ENCODE assay signal across 8 mouse cellular contexts in the genomic region with DNA sequence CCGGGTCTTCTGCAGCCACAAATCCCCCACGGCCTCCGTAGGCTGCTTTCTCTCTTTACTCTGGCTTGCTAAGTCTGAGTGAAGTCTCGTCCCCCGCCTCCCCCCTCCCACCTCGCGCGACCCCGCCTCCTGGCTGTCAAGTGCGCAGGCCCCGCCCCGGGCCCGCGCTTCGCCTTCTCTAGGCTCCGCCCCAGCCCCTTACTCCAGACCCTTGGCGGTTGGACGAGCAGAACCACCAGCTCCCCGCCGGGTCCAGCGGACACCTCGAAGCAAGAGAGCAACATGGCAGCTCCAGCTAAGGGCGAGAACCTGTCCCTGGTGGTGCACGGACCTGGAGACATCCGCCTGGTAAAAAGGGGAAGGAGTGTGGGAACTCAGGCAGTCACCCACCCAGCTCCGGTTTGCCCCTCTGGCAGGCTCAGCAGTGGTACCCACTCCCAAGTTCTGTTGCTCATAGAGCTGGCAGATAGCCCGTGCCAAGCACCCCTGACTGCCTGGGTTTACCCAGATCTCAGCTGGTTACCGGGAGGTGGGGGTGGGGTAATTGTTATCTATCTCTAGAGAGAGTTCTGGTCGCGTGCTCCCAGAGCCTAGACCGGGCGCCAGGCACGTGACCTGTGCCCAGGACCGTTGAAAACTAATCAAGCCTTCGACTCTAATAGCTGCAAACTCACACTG. TPM values are rescaled to one million over a fixed set of nuclear protein-coding genes. Genes with fewer than 3 reads are reported as not detected.
DNase-seq lines count a peak whose midpoint lies in the region; ATAC-seq lines count a peak whose summit lies in the region.

A gene (plus strand): TSS at position 139 of the 678 bp plus-strand sequence.

- H3K27ac ChIP-seq in intestine, embryonic 14.5 days (ENCODE audit: low read depth) = peak within 1 kb of the TSS; percentile 54

- H3K4me1 ChIP-seq in intestine, embryonic 14.5 days (replicated peaks; ENCODE audit: control insufficient read depth, insufficient read depth, low read length) = peaks cover 4% of the 10 kb centered on the region; the same call in 1 of the 2 replicates

- H3K9ac ChIP-seq in intestine, embryonic 14.5 days (ENCODE audit: low read length) = peak within 1 kb of the TSS; percentile 53

- under 1% methylated on average over 35 of the region's 35 CpGs for WGBS in intestine, embryonic 14.5 days

- ATAC-seq in intestine, embryonic 14.5 days (replicated peaks; ENCODE audit: low FRiP score, low TSS enrichment, low read depth) = peak; percentile 92
- peak; percentile 84 for ATAC-seq in megakaryocyte-erythroid progenitor cell, adult 5-6 weeks (replicated peaks; ENCODE audit: low FRiP score, low TSS enrichment, poor library complexity, severe bottlenecking)

- intact Hi-C loops in gastrocnemius, postnatal 36 days (cut with DNase I) = no loop called here
- intact Hi-C loops in left cerebral cortex, postnatal 14 days (cut with DNase I) = no loop called here

- H3K4me3 ChIP-seq in intestine, embryonic 14.5 days (ENCODE audit: low read depth, low read length) = peak within 1 kb of the TSS; percentile 60

- peak; percentile 89 for DNase-seq in adrenal gland, adult 2 months
- peak; percentile 97 for DNase-seq in embryo, embryonic 11 days
- peak; percentile 54 to 69 for DNase-seq in gastrocnemius, postnatal 36 days
- DNase-seq in intestine, embryonic 14.5 days (ENCODE audit: low spot score) = peak; percentile 93
- peak; percentile 62 to 74 for DNase-seq in left cerebral cortex, postnatal 14 days (ENCODE audit: low spot score in 2 of 2)
- peak; percentile 71 for DNase-seq in right cerebral cortex, postnatal 14 days
- DNase-seq in urinary bladder, postnatal 25 days (ENCODE audit: low spot score) = peak; percentile 67

- H3K36me3 ChIP-seq in intestine, embryonic 14.5 days (ENCODE audit: control insufficient read depth, insufficient read depth, low read length) = no peaks in the 10 kb centered on the region

- no peaks in the 10 kb centered on the region for H3K27me3 ChIP-seq in intestine, embryonic 14.5 days (replicated peaks; ENCODE audit: control insufficient read depth, insufficient read depth, low read length)

- peak within 1 kb of the TSS; percentile 59 for H3K4me2 ChIP-seq in intestine, embryonic 14.5 days (ENCODE audit: low read length)

- no peaks in the 10 kb centered on the region for H3K9me3 ChIP-seq in intestine, embryonic 14.5 days (ENCODE audit: control insufficient read depth, low read length)

RNA-seq across cellular contexts. Expression of the gene that starts here (rescaled TPM):
- total RNA-seq in adrenal gland, adult 2 months (2021) = 100 to 1,000 TPM in 1 of 2 experiments, 10 to 100 TPM in 1; 57.2 to 112 TPM
- 10.3 and 10.5 TPM in 2 replicates for polyA plus RNA-seq in adrenal gland, adult 2 months (2012; rRNA removed)
- 10 to 100 TPM; 39.0 to 51.1 TPM for total RNA-seq in gastrocnemius, postnatal 36 days (2021)
- polyA plus RNA-seq in intestine, embryonic 14.5 days (2014; fragmentation: Nextera tagmentation; extraction: Ambion mirVana) = 53.7 and 65.1 TPM in 2 replicates
- 10 to 100 TPM; 11.9 to 14.4 TPM for total RNA-seq in left cerebral cortex, postnatal 14 days (2021)
- total RNA-seq in megakaryocyte-erythroid progenitor cell, adult 5-6 weeks (2014; fragmentation: Nextera tagmentation) = 89.6 and 95.4 TPM in 2 replicates
- 115 and 122 TPM in 2 replicates for total RNA-seq in megakaryocyte-erythroid progenitor cell, adult 5-6 weeks (2017)

Comparison
In these comparisons a context has a peak if more than half of its experiments do, and no peak if none do; other contexts are left out.
1. Peak in every context shown above with its lines: DNase-seq, ATAC-seq, H3K4me3 ChIP-seq and H3K27ac ChIP-seq.